Mouse (Mus musculus): ENCODE data around the gene Zmynd15. TPM values are rescaled to one million over a fixed set of nuclear protein-coding genes. Genes with fewer than 3 reads are reported as not detected.
A peak's percentile ranks its signal among the peaks of the same experiment; 100 is the strongest.

Gene Zmynd15
- total and polyA plus RNA-seq, 3 experiments: 1.3 to 3.8 (median 2.9) TPM

- 58% methylated on average over 14 of the region's 14 CpGs for WGBS
- Histone ChIP-seq H3K79me2 (replicated peaks; ENCODE audit: control insufficient read depth, insufficient read depth, low read length) (no peaks in the 10 kb centered on the region), H3K4me1 (ENCODE audit: control insufficient read depth, insufficient read depth, low read length) (no peaks in the 10 kb centered on the region), H3K4me3 (no peak overlapping the region), H3K27ac (no peak overlapping the region), H3K27me3 (ENCODE audit: control insufficient read depth, insufficient read depth, low read length) (no peaks in the 10 kb centered on the region), H3K9ac (ENCODE audit: low read depth, low read length) (no peak overlapping the region), H3K36me3 (ENCODE audit: control insufficient read depth, insufficient read depth, low read length) (no peaks in the 10 kb centered on the region)
- TF ChIP-seq POLR2A (IDR thresholded peaks at IDR 0.05; ENCODE audit: insufficient read depth, low read depth, low read length) (no peak), CTCF (IDR thresholded peaks at IDR 0.05) (peak; percentile 76)
- DNase-seq: peak in 1 of 2 experiments; percentile 31
- intact Hi-C loops (cut with DNase I): loop anchor here (1.0 kb wide), 1 partner anchor 48 kb away; no protein-coding TSS in a partner anchor
Measured at GRCm38 (mm10) chr11:70499566-70500475, 40.6 kb downstream of the Zmynd15 start.

GRCm38 (mm10) chr11:70500476-70500812, 41.2 kb downstream of the Zmynd15 start:
- WGBS: 92% methylated on average over 1 of the region's 1 CpGs
- no peak overlapping the region for H3K27ac ChIP-seq

GRCm38 (mm10) chr11:70502018-70502417, 42.8 kb downstream of the Zmynd15 start:
- no peaks in the 10 kb centered on the region for H3K36me3 ChIP-seq (ENCODE audit: control insufficient read depth, insufficient read depth, low read length)
- TF ChIP-seq CTCF (IDR thresholded peaks at IDR 0.05) (no peak), POLR2A (IDR thresholded peaks at IDR 0.05; ENCODE audit: insufficient read depth, low read depth, low read length) (no peak), EP300 (IDR thresholded peaks at IDR 0.05; ENCODE audit: insufficient read depth, low read depth, low read length) (no peak)
- H3K9ac ChIP-seq (ENCODE audit: low read depth, low read length): no peak overlapping the region
- intact Hi-C loops (cut with DNase I): no loop called here
- H3K27me3 ChIP-seq (ENCODE audit: control insufficient read depth, insufficient read depth, low read length): no peaks in the 10 kb centered on the region
- no peak overlapping the region for H3K4me3 ChIP-seq
- H3K79me2 ChIP-seq (replicated peaks; ENCODE audit: control insufficient read depth, insufficient read depth, low read length): no peaks in the 10 kb centered on the region
- H3K4me1 ChIP-seq (ENCODE audit: control insufficient read depth, insufficient read depth, low read length): no peaks in the 10 kb centered on the region
- WGBS: 58% methylated on average over 3 of the region's 3 CpGs
- no peak overlapping the region for H3K27ac ChIP-seq
- no peak for DNase-seq

More at GRCm38 (mm10) chr11:70500476-70500812, 41.2 kb downstream of the Zmynd15 start:
- TF ChIP-seq CTCF (IDR thresholded peaks at IDR 0.05) (no peak), POLR2A (IDR thresholded peaks at IDR 0.05; ENCODE audit: insufficient read depth, low read depth, low read length) (no peak), EP300 (IDR thresholded peaks at IDR 0.05; ENCODE audit: insufficient read depth, low read depth, low read length) (no peak)
- Histone ChIP-seq H3K36me3 (ENCODE audit: control insufficient read depth, insufficient read depth, low read length) (no peaks in the 10 kb centered on the region), H3K4me1 (ENCODE audit: control insufficient read depth, insufficient read depth, low read length) (no peaks in the 10 kb centered on the region), H3K27me3 (ENCODE audit: control insufficient read depth, insufficient read depth, low read length) (no peaks in the 10 kb centered on the region), H3K79me2 (replicated peaks; ENCODE audit: control insufficient read depth, insufficient read depth, low read length) (no peaks in the 10 kb centered on the region), H3K4me3 (no peak overlapping the region), H3K9ac (ENCODE audit: low read depth, low read length) (no peak overlapping the region)
- no peak for DNase-seq
- intact Hi-C loops (cut with DNase I): loop anchor here (1.0 kb wide), 1 partner anchor 48 kb away; no protein-coding TSS in a partner anchor

- Histone ChIP-seq H3K4me1 (ENCODE audit: control insufficient read depth, insufficient read depth, low read length) (no peaks in the 10 kb centered on the region), H3K9ac (ENCODE audit: low read depth, low read length) (no peak within 1 kb of the TSS), H3K36me3 (ENCODE audit: control insufficient read depth, insufficient read depth, low read length) (no peaks in the 10 kb centered on the region), H3K4me3 (no peak within 1 kb of the TSS), H3K27me3 (ENCODE audit: control insufficient read depth, insufficient read depth, low read length) (no peaks in the 10 kb centered on the region), H3K27ac (no peak within 1 kb of the TSS), H3K79me2 (replicated peaks; ENCODE audit: control insufficient read depth, insufficient read depth, low read length) (no peaks in the 10 kb centered on the region)
- no peak for DNase-seq
- 49% methylated on average over 9 of the region's 9 CpGs for WGBS
- no peak for TF ChIP-seq EP300 (IDR thresholded peaks at IDR 0.05; ENCODE audit: insufficient read depth, low read depth, low read length)
- TF ChIP-seq POLR2A (IDR thresholded peaks at IDR 0.05; ENCODE audit: insufficient read depth, low read depth, low read length): no peak
- TF ChIP-seq CTCF (IDR thresholded peaks at IDR 0.05): no peak
- intact Hi-C loops (cut with DNase I): no loop called here
Measured at GRCm38 (mm10) chr11:70504970-70505369, 45.7 kb downstream of the Zmynd15 start, which contains the start of gene Tm4sf5. Gene Tm4sf5 (plus strand): TSS chr11:70505244.

- Histone ChIP-seq H3K79me2 (replicated peaks; ENCODE audit: control insufficient read depth, insufficient read depth, low read length) (no peaks in the 10 kb centered on the region), H3K27ac (no peak overlapping the region), H3K9ac (ENCODE audit: low read depth, low read length) (no peak overlapping the region), H3K4me3 (no peak overlapping the region), H3K27me3 (ENCODE audit: control insufficient read depth, insufficient read depth, low read length) (no peaks in the 10 kb centered on the region), H3K36me3 (ENCODE audit: control insufficient read depth, insufficient read depth, low read length) (no peaks in the 10 kb centered on the region), H3K4me1 (ENCODE audit: control insufficient read depth, insufficient read depth, low read length) (no peaks in the 10 kb centered on the region)
- 17% methylated on average over 4 of the region's 4 CpGs for WGBS
- intact Hi-C loops (cut with DNase I): loop anchor here (1.0 kb wide), 3 partner anchors 54 to 92 kb away; partner anchors contain the start of gene Arrb2
- TF ChIP-seq POLR2A (IDR thresholded peaks at IDR 0.05; ENCODE audit: insufficient read depth, low read depth, low read length) (no peak), CTCF (IDR thresholded peaks at IDR 0.05) (peak; percentile 88), EP300 (IDR thresholded peaks at IDR 0.05; ENCODE audit: insufficient read depth, low read depth, low read length) (0 out of 2 replicates have a peak, but pooled peaks have one; percentile 49)
- DNase-seq: peak; percentile 79 to 80
Measured at GRCm38 (mm10) chr11:70506385-70506784, 47.2 kb downstream of the Zmynd15 start.
